Mouse (Mus musculus) midbrain, embryonic 12.5 days (tissue): ENCODE results near the gene Dnajb5. TPM values are rescaled to one million over a fixed set of nuclear protein-coding genes. Genes with fewer than 3 reads are reported as not detected.
A peak's percentile ranks its signal among the peaks of the same experiment; 100 is the strongest.

ENCODE experiments used
- ATAC-seq: fragments of 200-750 bp; cut with Nextera tagmentation; 2 replicates; pipeline ENCODE4 v1.8.0; 2017; ENCODE audit warnings: low read depth, moderate TSS enrichment, moderate library complexity; ENCODE audit not compliant: low FRiP score
- H3K27ac ChIP-seq: fragments of 300-500 bp; sonication (generic); replicated peaks from 2 replicates; pipeline ENCODE4 v1.5.1; 2016; ENCODE audit warnings: mild to moderate bottlenecking
- H3K27me3 ChIP-seq: fragments of 300-500 bp; sonication (generic); 2 replicates; pipeline ENCODE4 v1.6.1; 2016; ENCODE audit warnings: mild to moderate bottlenecking
- H3K36me3 ChIP-seq: fragments of 300-500 bp; sonication (generic); 2 replicates; pipeline ENCODE4 v1.6.1; 2016
- H3K4me1 ChIP-seq: fragments of 300-500 bp; sonication (generic); 2 replicates; pipeline ENCODE4 v1.6.1; 2016
- H3K4me2 ChIP-seq: fragments of 300-500 bp; sonication (generic); replicated peaks from 2 replicates; pipeline ENCODE4 v1.6.1; 2016; ENCODE audit warnings: mild to moderate bottlenecking, moderate library complexity
- H3K4me3 ChIP-seq: fragments of 300-500 bp; sonication (generic); 2 replicates; pipeline ENCODE4 v1.5.1; 2016; ENCODE audit warnings: mild to moderate bottlenecking
- H3K9ac ChIP-seq: fragments of 300-500 bp; sonication (generic); replicated peaks from 2 replicates; pipeline ENCODE4 v1.6.1; 2016; ENCODE audit warnings: mild to moderate bottlenecking, moderate library complexity
- H3K9me3 ChIP-seq: fragments of 300-500 bp; sonication (generic); 2 replicates; pipeline ENCODE4 v1.6.1; 2016; ENCODE audit warnings: mild to moderate bottlenecking
- WGBS: fragments of 180-500 bp; shearing (Covaris S2); methylation state at CpG from one replicate; pipeline ENCODE4 v1.1.7; 2016; 5-methylcytosine and 5-hydroxymethylcytosine counted together
- polyA plus RNA-seq: library from polyadenylated mRNA; unstranded; fragments of >200 nt; fragmentation: Nextera tagmentation; extraction: Ambion mirVana; gene quantifications from 2 replicates; pipeline ENCODE4 v1.2.1, GENCODE M21; 2016

Gene Dnajb5
- polyA plus RNA-seq, 1 experiment from 2014 or later: 27.0 TPM

DNA sequence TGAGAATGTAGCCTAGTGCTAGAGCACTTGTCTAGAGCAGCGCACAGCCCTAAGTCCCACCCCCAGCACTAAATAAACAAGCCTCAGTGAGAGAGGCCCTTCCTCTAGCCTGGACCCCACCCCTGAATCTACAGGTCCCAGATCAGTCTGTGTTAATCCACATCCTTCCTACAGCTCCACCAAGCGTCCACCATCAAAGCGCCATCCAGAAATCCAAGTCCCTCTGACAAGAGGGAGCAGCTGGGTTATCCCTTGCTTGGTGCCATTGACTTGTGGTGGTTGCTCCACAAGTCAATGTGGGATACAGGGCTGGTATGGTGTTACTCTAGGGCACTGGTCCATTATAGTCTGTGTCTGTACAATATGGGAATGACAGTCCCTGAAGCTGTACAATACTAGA is 5.6 kb downstream of the Dnajb5 start:
- ATAC-seq: no peak
- Histone ChIP-seq H3K4me1 (peaks cover 46% of the 10 kb centered on the region), H3K4me3 (no peak overlapping the region), H3K27ac (no peak overlapping the region), H3K9me3 (no peaks in the 10 kb centered on the region), H3K36me3 (peaks cover 38% of the 10 kb centered on the region), H3K27me3 (no peaks in the 10 kb centered on the region), H3K4me2 (no peak overlapping the region), H3K9ac (no peak overlapping the region; the same call in 1 of the 2 replicates)
- WGBS: 91% methylated on average over 3 of the region's 3 CpGs

DNA sequence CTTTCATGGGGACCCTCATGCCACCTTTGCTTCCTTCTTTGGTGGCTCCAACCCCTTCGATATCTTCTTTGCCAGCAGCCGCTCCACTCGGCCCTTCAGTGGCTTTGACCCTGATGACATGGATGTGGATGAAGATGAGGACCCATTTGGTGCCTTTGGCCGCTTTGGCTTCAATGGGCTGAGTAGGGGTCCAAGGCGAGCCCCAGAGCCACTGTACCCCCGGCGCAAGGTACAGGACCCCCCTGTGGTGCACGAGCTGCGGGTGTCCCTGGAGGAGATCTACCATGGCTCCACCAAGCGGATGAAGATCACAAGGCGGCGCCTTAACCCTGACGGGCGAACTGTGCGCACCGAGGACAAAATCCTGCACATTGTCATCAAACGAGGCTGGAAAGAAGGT is 7.0 kb downstream of the Dnajb5 start:
- Histone ChIP-seq H3K4me3 (no peak overlapping the region), H3K27me3 (no peaks in the 10 kb centered on the region), H3K4me1 (peaks cover 34% of the 10 kb centered on the region), H3K36me3 (peaks cover 38% of the 10 kb centered on the region), H3K9ac (no peak overlapping the region), H3K4me2 (no peak overlapping the region), H3K27ac (no peak overlapping the region), H3K9me3 (no peaks in the 10 kb centered on the region)
- WGBS: 94% methylated on average over 17 of the region's 17 CpGs
- ATAC-seq: no peak

DNA sequence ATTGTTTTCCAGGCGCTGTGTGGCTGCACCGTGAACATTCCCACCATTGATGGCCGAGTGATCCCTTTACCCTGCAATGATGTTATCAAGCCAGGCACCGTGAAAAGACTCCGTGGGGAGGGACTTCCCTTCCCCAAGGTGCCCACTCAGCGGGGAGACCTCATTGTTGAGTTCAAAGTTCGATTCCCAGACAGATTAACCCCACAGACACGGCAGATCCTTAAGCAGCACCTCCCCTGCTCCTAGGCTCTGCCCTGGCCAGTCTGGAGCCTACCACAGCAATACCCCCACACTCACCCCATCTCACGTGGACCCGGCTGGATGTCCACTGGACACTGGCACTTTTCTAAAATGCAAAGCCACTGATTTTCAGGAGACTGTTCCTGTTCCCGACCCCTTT is 7.7 kb downstream of the Dnajb5 start:
- Histone ChIP-seq H3K4me3 (no peak overlapping the region), H3K4me1 (peaks cover 26% of the 10 kb centered on the region), H3K9me3 (no peaks in the 10 kb centered on the region), H3K36me3 (peaks cover 38% of the 10 kb centered on the region), H3K27ac (no peak overlapping the region), H3K9ac (no peak overlapping the region), H3K27me3 (no peaks in the 10 kb centered on the region), H3K4me2 (no peak overlapping the region)
- no peak for ATAC-seq
- WGBS: 74% methylated on average over 11 of the region's 11 CpGs

DNA sequence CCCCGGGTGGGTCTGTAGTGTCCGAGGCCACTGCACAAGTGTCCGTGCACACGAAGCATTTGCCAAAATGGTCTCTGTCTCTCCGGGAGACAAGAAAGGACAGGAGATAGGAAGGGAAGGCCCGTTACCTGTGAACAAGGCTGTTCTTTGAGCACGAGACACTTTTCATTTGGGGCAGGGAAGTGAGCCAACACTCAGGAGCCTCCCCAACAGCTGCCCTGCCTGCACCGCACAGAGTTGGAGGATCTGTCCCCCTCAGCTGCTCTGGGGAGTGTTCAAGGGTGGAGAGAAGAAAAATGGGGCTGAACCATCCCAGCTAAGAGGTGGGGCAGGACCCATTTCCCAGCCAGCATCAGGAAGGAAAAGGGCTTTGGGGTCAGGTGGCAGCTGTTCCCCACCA is 8.4 kb downstream of the Dnajb5 start:
- peaks cover 20% of the 10 kb centered on the region for H3K4me1 ChIP-seq
- no peak overlapping the region for H3K4me2 ChIP-seq
- no peak overlapping the region for H3K4me3 ChIP-seq
- H3K36me3 ChIP-seq: peaks cover 38% of the 10 kb centered on the region
- H3K27me3 ChIP-seq: no peaks in the 10 kb centered on the region
- 94% methylated on average over 8 of the region's 8 CpGs for WGBS
- no peak for ATAC-seq
- no peak overlapping the region for H3K27ac ChIP-seq
- no peaks in the 10 kb centered on the region for H3K9me3 ChIP-seq
- H3K9ac ChIP-seq: no peak overlapping the region

DNA sequence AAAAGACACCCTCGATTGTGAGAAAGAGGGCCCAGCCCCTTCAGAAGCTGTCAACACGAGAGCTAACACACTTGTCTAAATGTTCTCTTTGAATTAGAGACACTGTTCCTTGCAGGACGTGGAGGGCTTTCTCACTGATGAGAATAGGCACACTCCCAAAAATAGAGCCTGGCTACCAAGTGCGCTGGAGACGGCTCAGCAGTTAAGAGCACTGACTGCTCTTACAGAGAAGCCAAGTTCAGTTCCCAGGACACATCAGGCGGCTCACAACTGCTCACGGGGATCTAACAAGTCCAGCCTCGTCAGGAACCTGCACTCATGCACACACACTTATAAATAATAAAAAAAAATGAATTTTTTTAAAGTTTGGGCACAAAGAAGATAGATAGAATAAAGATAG is 9.3 kb downstream of the Dnajb5 start:
- Histone ChIP-seq H3K27me3 (no peaks in the 10 kb centered on the region), H3K36me3 (peaks cover 38% of the 10 kb centered on the region), H3K9ac (no peak overlapping the region), H3K9me3 (no peaks in the 10 kb centered on the region), H3K4me1 (peaks cover 10% of the 10 kb centered on the region), H3K4me2 (no peak overlapping the region), H3K27ac (no peak overlapping the region), H3K4me3 (no peak overlapping the region)
- no peak for ATAC-seq
- 75% methylated on average over 8 of the region's 8 CpGs for WGBS

DNA sequence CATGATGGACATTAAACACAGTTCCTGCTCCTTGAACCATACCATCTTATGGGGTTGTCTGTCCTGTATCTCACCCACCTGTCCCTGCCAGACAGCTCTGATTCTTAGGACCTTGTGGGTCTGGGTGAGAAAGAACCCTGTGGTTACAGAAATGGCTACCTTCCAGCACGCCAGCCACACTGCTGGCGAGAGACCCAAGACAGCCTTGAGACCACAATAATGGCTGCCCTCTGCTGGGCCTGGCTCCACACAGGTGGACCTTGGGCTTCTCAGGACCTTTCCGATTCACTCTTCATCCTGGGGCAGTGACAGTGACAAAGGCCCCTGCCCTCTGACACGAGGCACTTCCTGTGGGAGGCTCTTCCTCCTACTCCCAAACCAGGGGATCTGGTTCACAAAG is 9.8 kb downstream of the Dnajb5 start:
- no peak overlapping the region for H3K4me3 ChIP-seq
- H3K27ac ChIP-seq: no peak overlapping the region
- no peak overlapping the region for H3K4me2 ChIP-seq
- H3K36me3 ChIP-seq: peaks cover 38% of the 10 kb centered on the region
- H3K27me3 ChIP-seq: no peaks in the 10 kb centered on the region; the same call in 1 of the 2 replicates
- ATAC-seq: no peak
- no peaks in the 10 kb centered on the region for H3K9me3 ChIP-seq
- WGBS: 79% methylated on average over 4 of the region's 4 CpGs
- no peak overlapping the region for H3K9ac ChIP-seq
- peaks cover 6% of the 10 kb centered on the region for H3K4me1 ChIP-seq

DNA sequence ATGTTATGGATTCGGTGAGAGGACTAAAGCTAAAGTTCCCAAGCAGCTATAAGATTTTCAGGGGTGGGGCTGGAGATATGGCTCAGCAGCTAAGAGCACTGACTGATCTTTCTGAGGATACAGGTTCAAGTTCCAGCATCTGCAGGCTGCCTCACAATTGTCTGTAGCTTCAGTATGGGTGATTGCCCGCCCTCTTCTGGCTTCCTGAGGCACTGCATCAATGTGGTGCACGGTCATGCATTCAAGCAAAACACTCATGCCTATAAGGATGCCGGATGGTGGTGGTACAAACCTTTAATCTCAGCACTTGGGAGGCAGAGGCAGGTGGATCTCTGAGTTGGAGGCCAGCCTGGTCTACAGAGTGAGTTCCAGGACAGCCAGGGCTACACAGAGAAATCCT is 12.0 kb downstream of the Dnajb5 start:
- H3K9me3 ChIP-seq: no peaks in the 10 kb centered on the region
- H3K9ac ChIP-seq: no peak overlapping the region
- no peaks in the 10 kb centered on the region; the same call in 1 of the 2 replicates for H3K27me3 ChIP-seq
- no peak overlapping the region for H3K4me3 ChIP-seq
- H3K4me2 ChIP-seq: no peak overlapping the region
- H3K36me3 ChIP-seq: peaks cover 19% of the 10 kb centered on the region
- H3K27ac ChIP-seq: no peak overlapping the region
- peaks cover 5% of the 10 kb centered on the region for H3K4me1 ChIP-seq
- ATAC-seq: no peak
- 33% methylated on average over 4 of the region's 4 CpGs for WGBS

DNA sequence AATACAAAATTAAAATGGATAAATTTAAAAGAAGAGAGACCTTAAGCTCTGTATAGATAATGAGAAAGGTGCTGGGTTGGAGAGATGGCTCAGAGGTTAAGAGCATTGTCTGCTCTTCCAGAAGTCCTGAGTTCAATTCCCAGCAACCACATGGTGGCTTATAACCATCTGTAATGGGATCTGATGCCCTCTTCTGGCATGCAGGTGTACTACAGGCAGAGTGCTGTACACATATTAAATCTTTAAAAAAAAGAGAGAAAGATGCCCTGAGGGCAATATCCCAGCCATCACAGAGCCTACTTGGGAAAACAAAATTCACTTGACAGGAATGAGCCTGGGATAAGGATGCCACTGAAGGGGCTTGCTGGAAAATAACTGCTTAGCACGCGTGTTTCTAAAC is 13.9 kb downstream of the Dnajb5 start:
- no peak overlapping the region for H3K4me2 ChIP-seq
- H3K27ac ChIP-seq: no peak overlapping the region
- WGBS: 98% methylated on average over 2 of the region's 2 CpGs
- H3K36me3 ChIP-seq: no peaks in the 10 kb centered on the region; the same call in 1 of the 2 replicates
- no peak overlapping the region for H3K9ac ChIP-seq
- no peak overlapping the region for H3K4me3 ChIP-seq
- peaks cover 5% of the 10 kb centered on the region for H3K4me1 ChIP-seq
- no peaks in the 10 kb centered on the region for H3K9me3 ChIP-seq
- no peaks in the 10 kb centered on the region; the same call in 1 of the 2 replicates for H3K27me3 ChIP-seq
- no peak for ATAC-seq

DNA sequence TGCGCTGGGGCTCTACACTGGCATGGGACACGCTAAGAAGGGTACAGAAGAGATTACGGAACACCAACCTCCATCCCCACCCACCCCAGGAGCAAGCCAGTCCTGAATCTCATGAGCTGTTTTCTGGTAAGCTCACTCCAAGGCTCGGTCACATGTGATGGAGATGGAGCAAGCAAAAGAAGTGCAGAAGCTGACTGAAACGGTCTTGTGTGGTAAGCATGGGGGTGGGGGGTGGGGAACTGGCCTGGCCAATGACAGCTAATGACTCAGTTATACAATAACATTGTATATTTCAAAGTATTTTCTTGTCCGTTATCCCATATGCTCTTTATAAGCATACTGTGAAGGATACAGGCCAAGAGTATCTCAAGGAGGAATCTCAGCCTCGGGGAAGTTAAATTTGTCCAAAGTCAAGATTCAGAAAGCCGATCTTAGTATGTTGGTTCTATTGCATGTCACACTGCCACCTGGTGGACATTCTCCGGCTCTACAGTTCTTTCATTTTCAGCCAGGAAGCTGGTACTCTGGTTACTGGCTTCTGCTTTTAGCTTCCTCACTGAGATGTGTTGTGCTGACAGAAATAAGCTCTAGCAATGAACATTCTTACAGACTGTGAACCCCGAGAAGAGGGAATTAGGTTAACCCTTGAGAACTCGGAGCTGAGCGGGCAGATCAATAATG is 15.6 kb downstream of the Dnajb5 start:
- Histone ChIP-seq H3K9ac (no peak overlapping the region), H3K27ac (no peak overlapping the region), H3K4me2 (peak overlapping the region; percentile 38), H3K36me3 (no peaks in the 10 kb centered on the region), H3K4me1 (peaks cover 5% of the 10 kb centered on the region), H3K4me3 (no peak overlapping the region), H3K9me3 (no peaks in the 10 kb centered on the region), H3K27me3 (no peaks in the 10 kb centered on the region; the same call in 1 of the 2 replicates)
- 11% methylated on average over 12 of the region's 12 CpGs for WGBS
- ATAC-seq: no peak

DNA sequence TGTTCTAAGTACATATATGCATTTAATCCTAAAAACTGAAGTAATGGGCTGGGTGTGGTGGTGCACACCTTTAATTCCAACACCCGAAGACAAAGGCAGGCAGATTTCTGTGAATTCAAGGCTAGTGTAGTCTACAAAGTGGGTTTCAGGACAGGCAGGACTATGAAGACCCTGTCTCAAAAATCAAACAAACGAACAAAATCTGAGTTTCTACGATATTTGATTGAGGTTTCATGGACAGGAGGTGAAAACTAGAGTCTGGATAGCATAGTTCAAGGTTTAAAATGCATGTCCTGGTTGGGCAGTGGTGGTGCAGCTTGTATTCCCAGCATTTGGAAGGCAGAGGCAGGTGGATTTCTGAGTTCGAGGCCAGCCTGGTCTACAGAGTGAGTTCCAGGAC is 19.7 kb downstream of the Dnajb5 start, which contains the start of gene 1700022I11Rik:
Gene 1700022I11Rik, plus strand, starts transcription at position 301 of the 400 bp plus-strand sequence.
- Histone ChIP-seq H3K27me3 (no peaks in the 10 kb centered on the region; the same call in 1 of the 2 replicates), H3K4me2 (no peak within 1 kb of the TSS), H3K9ac (no peak within 1 kb of the TSS), H3K4me1 (peaks cover 5% of the 10 kb centered on the region), H3K36me3 (no peaks in the 10 kb centered on the region), H3K4me3 (no peak within 1 kb of the TSS), H3K9me3 (no peaks in the 10 kb centered on the region), H3K27ac (no peak within 1 kb of the TSS)
- WGBS: 90% methylated on average over 4 of the region's 4 CpGs
- ATAC-seq: no peak

DNA sequence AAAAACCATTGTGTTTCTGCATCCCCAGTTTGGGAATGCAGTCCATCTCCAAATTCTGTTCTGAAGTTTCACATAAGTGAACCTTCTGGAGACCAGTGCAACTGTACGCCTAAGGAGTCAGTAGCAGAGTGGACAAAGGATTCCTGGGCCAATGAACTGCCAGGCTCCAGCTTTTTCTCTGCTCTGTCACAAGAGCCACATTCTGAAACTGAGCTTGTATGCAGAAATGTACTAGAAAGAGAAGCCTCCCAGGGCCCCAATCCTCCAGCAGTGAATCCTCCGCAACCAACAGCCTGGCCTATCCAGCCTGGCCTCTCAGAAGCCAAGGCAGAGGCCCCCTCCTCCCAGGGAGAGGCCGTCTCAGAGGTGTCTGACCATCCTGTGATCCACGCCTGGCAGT is 23.3 kb downstream of the Dnajb5 start:
- H3K9ac ChIP-seq: no peak overlapping the region
- 78% methylated on average over 4 of the region's 4 CpGs for WGBS
- H3K36me3 ChIP-seq: peaks cover 10% of the 10 kb centered on the region; the same call in 1 of the 2 replicates
- no peak for ATAC-seq
- H3K4me3 ChIP-seq: no peak overlapping the region
- no peak overlapping the region for H3K27ac ChIP-seq
- no peak overlapping the region for H3K4me2 ChIP-seq
- no peaks in the 10 kb centered on the region for H3K9me3 ChIP-seq
- H3K4me1 ChIP-seq: no peaks in the 10 kb centered on the region
- H3K27me3 ChIP-seq: no peaks in the 10 kb centered on the region

DNA sequence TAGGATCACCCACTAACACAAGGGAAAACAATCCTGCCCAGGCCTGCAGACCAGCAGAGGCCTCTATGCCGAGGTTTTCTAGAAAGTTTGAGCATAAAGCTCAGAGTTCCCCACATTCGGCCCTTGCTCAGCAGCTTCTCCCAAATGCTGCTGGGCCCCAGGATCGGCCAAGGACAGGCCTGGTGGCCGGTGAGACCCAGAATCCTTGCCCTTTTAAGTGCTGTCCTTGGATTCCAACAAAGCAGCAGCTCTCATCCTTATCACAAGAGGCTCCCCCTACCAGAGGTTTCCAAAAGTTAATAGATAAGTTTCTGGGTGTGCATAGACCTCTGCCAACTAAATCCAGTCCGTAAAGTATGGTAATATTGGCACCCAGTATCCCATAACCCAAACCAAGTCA is 24.3 kb downstream of the Dnajb5 start:
- no peaks in the 10 kb centered on the region for H3K9me3 ChIP-seq
- no peak overlapping the region for H3K4me3 ChIP-seq

DNA sequence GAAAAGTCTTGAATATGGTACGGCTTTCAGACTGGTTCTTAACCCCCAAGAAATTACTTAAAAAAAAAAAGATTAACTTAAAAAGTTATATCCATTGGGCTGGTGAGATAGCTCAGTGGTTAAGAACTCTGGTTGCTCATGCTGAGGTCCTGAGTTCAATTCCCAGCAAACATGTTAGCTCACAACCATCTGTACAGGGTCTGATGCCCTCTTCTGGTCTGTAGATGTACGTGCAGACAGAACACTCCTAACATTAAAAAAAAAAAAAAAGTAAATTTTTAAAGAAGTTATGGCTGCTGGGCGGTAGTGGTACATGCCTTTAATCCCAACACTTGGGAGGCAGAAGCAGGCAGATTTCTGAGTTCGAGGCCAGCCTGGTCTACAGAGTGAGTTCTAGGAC is 28.4 kb downstream of the Dnajb5 start:
- peaks cover 57% of the 10 kb centered on the region for H3K36me3 ChIP-seq
- no peak for ATAC-seq
- no peak overlapping the region for H3K4me2 ChIP-seq
- H3K27ac ChIP-seq: no peak overlapping the region
- H3K9me3 ChIP-seq: no peaks in the 10 kb centered on the region
- 90% methylated on average over 4 of the region's 4 CpGs for WGBS
- no peaks in the 10 kb centered on the region for H3K27me3 ChIP-seq
- H3K4me1 ChIP-seq: no peaks in the 10 kb centered on the region
- no peak overlapping the region for H3K9ac ChIP-seq
- H3K4me3 ChIP-seq: no peak overlapping the region

More for the DNA sequence above, 24.3 kb downstream of the Dnajb5 start:
- H3K36me3 ChIP-seq: peaks cover 19% of the 10 kb centered on the region
- H3K4me1 ChIP-seq: no peaks in the 10 kb centered on the region
- ATAC-seq: no peak
- H3K27ac ChIP-seq: no peak overlapping the region
- 85% methylated on average over 5 of the region's 5 CpGs for WGBS
- no peaks in the 10 kb centered on the region for H3K27me3 ChIP-seq
- H3K9ac ChIP-seq: no peak overlapping the region
- H3K4me2 ChIP-seq: no peak overlapping the region
